Mouse (Mus musculus): ENCODE measurements around the gene Ptgdr2.

- no peak for TF ChIP-seq POLR2A (IDR thresholded peaks at IDR 0.05; ENCODE audit: low read depth, low read length)
- no peak for TF ChIP-seq CTCF (IDR thresholded peaks at IDR 0.05; ENCODE audit: borderline replicate concordance, insufficient read depth, low read length)
These were observed 37.4 kb downstream of the Ptgdr2 start, which contains the start of gene Ms4a10 for GRCm38 (mm10) chr19:10974238-10974865.
